Mouse (Mus musculus) central nervous system, embryonic 11.5 days (tissue): ENCODE results near the gene Rag1. TPM values are rescaled to one million over a fixed set of nuclear protein-coding genes. Genes with fewer than 3 reads are reported as not detected.

Experiments used
- polyA plus RNA-seq: library from polyadenylated mRNA; depleted of rRNA; stranded (reverse); fragments of >200 nt; gene quantifications from 2 replicates; pipeline ENCODE4 v1.2.3, GENCODE M21; 2012; rRNA removed

The Rag1 gene
- 0.18 and 0.51 TPM in 2 replicates for polyA plus RNA-seq

GRCm38 (mm10) chr2:101649114-101649671, at the start of gene Rag1, which contains the start of gene B230118H07Rik:
Rag1 (minus strand) TSS chr2:101649501.
B230118H07Rik (minus strand) TSS chr2:101649532.

GRCm38 (mm10) chr2:101678236-101679021, 29.1 kb upstream of the Rag1 start, which contains the start of gene Traf6:
Traf6 (plus strand) TSS chr2:101678429.

GRCm38 (mm10) chr2:101624526-101624925, 24.8 kb downstream of the Rag1 start, which contains the start of gene Rag2:
Rag2 (plus strand) TSS chr2:101624718.

Other genes starting within 250 kb of the Rag1 start
- 0.12 TPM in 1 of 2 replicates, not detected in the other for gene Rag2, start 24.8 kb downstream of the Rag1 start, polyA plus RNA-seq
- 35.7 and 41.9 TPM in 2 replicates for gene B230118H07Rik, start within 50 bp of the Rag1 start, polyA plus RNA-seq
- 14.2 and 18.2 TPM in 2 replicates for gene Traf6, start 28.9 kb upstream of the Rag1 start, polyA plus RNA-seq
- gene Prr5l, start 233.5 kb upstream of the Rag1 start, polyA plus RNA-seq: 10.3 and 11.6 TPM in 2 replicates
- 50.5 and 79.0 TPM in 2 replicates for gene Commd9, start 236.7 kb upstream of the Rag1 start, polyA plus RNA-seq